Mouse (Mus musculus) heart, adult 2 months (tissue): Measurements from ENCODE around the gene Mxi1.

Source experiments
- CTCF ChIP-seq: fragments of 200-600 bp; IDR thresholded peaks from 2 replicates; pipeline ENCODE4 v1.8.1; 2022; ENCODE audit warnings: antibody characterized with exemption, mild to moderate bottlenecking, moderate library complexity
- EP300 ChIP-seq: fragments of 200-500 bp; IDR thresholded peaks from 2 replicates; pipeline ENCODE4 v1.6.1; 2011; ENCODE audit warnings: low read depth, low read length, control low read depth; ENCODE audit not compliant: insufficient read depth
- POLR2A ChIP-seq: fragments of 200-500 bp; IDR thresholded peaks from 2 replicates; pipeline ENCODE4 v1.6.1; 2011; ENCODE audit warnings: mild to moderate bottlenecking, low read depth, low read length, control low read depth; ENCODE audit not compliant: insufficient read depth

- TF ChIP-seq POLR2A: no peak
- no peak for TF ChIP-seq CTCF
- no peak for TF ChIP-seq EP300
Observed at GRCm38 (mm10) chr19:53315209-53315654, 4.9 kb downstream of the Mxi1 start.
